Mouse (Mus musculus): ENCODE measurements around the gene Tecpr1. TPM values are rescaled to one million over a fixed set of nuclear protein-coding genes. Genes with fewer than 3 reads are reported as not detected.

The Tecpr1 gene
- total RNA-seq, 2 experiments from 2014 or later, result 6.0 to 8.0 TPM

DNA sequence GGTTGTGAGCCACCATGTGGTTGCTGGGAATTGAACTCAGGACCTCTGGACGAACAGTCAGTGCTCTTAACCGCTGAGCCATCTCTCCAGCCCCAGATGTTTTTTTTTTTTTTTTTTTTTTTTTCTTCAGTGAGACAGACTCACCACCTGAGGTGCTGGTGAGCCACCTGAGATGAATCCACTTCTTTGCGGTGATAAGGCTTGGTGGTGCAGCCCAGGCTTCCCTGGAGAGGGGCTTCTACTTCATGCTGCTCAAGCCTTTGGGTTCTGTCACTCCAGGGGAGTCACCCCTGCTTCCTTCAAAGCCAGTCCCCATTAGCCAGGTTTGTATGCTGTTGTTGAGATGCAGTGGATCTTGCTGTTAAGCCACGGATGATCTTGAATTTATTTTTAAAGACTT, 29.8 kb upstream of the Tecpr1 start:
- no peak for ATAC-seq (ENCODE audit: poor library complexity, severe bottlenecking)

DNA sequence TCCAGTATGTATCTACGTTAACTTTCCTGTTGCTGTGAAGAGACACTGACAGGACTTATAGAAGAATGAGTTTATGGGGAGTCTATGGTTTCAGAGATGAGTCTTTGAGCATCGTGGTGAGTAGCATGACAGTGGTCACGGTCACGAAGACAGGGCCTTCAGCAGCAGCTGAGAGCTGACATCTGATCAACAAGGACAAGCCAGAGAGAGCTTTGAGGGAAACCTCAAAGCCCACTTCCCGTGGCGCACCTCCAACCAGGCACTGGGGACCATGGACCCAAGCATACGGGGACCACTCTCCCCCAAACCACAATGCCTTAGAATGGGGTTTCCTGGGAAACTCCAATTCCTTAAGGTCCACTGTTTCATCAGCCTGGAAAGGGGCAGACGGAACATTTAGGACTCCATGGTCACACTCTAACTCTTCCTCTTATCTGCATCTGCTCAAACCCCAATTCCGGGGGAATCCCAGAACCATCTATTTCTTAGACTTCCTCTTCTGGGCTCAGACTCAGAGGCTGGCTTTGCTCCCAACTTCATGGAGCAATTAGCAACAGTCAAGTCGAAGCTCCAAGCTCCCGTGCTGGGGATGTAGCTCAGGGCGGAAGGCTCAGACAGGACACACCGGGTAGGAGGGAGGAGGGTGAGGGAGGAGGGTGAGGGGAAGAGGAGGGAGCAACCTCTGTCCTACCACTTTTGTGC, 28.6 kb upstream of the Tecpr1 start:
- ATAC-seq (ENCODE audit: poor library complexity, severe bottlenecking), result peak; percentile 7; the same call in 1 of the 2 replicates

DNA sequence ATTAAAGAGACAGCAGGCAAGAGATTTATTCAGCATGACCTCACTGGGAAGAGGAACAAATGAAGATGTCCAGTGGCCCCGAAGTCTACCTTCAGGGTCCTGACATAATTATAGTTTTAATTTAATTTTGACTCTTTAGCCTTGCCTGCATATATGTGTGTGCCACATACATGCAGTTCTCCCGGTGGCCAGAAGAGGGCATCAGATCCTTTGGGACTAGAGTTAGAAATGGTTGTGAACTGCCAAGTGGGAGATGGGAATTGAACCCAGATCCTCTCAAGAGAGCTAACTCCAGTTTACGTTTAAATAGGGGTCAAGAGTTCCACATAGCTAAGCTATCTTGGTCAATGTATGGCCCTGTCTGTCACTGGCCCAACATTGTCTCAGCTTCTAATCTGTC, 26.5 kb upstream of the Tecpr1 start:
- ATAC-seq (ENCODE audit: poor library complexity, severe bottlenecking), result no peak

DNA sequence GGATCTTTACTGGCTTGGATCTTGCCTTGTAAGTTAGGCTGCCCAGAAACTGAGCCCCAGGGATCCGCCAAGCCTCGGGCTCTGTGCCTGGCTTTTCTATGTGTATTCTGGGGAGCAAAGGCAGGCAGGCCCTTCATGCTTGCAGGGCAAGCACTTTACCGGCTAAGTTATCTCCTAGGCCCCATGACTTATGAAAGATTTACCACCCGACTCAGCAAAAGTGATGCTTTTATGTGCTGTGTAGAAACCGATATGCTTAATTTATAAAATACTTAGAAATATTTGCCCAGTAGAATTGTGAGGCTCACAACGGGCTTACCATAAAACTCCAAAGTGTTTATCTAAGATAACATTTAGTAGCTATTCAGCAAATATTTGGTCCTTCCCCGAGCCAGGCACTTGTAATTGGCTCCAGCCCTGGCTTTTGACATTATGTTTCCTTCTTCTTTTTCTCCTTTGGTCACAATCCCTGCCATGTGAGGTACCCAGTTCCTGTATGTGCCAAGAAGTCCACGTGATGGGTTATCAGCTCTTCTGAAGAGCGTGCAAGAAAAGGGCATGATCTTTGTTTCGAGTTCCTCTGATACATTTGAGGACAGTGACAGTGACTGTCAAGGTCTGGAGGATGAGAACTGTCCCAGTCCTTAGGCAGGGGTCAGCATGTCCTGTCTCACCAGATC, 24.6 kb upstream of the Tecpr1 start:
- peak; percentile 93 for ATAC-seq (ENCODE audit: poor library complexity, severe bottlenecking)

GRCm38 (mm10) chr5:144247307-144247706, 23.9 kb upstream of the Tecpr1 start:
- ATAC-seq (ENCODE audit: poor library complexity, severe bottlenecking), result no peak

GRCm38 (mm10) chr5:144246669-144247068, 23.3 kb upstream of the Tecpr1 start:
- no peak for ATAC-seq (ENCODE audit: poor library complexity, severe bottlenecking)

DNA sequence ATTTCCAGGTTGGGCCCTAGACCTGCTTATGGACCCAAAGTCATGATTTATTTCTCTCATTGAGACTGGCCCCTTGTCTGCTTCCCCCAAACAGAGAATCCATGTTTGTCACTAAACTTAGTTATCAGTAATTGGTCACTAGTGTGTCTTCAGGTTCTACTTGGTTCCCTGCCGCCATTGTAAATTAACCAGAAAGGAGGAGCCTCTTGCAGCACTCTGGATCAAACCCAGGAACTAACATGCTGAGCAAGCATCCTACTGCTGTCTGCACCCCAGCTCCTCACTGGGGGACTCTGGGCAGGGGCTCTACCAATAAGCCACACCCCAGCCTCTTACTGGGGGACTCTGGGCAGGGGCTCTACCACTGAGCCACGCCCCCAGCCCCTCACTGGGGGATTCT, 22.2 kb upstream of the Tecpr1 start:
- ATAC-seq (ENCODE audit: poor library complexity, severe bottlenecking), result no peak

- no peak for ATAC-seq (ENCODE audit: poor library complexity, severe bottlenecking)
Observed at GRCm38 (mm10) chr5:144243901-144244487, 20.6 kb upstream of the Tecpr1 start, which contains the start of gene Bri3. Bri3 (plus strand) TSS chr5:144244437.

- ATAC-seq (ENCODE audit: poor library complexity, severe bottlenecking), result no peak
Observed at GRCm38 (mm10) chr5:144238969-144239368, 15.6 kb upstream of the Tecpr1 start.

DNA sequence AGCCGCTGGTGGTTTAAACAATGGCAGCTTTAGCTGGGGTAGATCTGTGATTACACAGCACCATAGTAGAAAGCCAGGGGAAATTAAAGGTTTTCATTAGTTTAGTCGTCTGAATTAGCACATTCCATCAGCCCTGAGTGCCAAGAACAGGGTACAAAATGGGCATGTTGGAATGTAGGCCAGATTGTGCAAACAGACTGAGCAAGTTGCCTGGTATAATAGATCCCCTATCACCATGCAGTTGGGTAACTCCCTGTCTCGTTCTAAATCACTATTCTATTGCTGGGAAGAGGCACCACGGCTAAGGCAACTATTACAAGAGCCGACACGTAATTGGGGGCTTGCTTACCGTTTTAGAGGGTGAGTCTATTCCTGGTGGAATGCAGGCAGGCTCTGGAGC, 11.3 kb upstream of the Tecpr1 start:
- ATAC-seq (ENCODE audit: poor library complexity, severe bottlenecking), result no peak

DNA sequence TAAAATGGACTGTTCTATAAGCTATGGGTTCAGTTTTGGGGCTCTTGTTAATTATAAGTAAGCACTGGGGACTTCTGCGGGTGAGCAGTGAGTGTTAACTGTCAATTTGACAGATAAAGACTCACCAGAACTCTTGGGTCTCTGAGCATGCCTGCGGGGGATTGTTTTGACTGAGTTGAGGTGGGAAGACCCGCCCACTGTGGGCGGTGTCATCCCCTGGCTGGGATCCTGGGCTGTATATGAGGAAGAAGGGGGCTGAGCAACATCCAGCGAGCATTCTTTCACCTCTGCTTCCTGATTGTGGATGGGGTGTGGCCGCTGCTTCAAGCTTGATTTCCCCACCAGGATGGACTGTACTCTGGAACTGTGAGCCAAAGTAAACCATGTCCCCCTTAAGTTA, 10.8 kb upstream of the Tecpr1 start:
- ATAC-seq (ENCODE audit: poor library complexity, severe bottlenecking), result no peak

DNA sequence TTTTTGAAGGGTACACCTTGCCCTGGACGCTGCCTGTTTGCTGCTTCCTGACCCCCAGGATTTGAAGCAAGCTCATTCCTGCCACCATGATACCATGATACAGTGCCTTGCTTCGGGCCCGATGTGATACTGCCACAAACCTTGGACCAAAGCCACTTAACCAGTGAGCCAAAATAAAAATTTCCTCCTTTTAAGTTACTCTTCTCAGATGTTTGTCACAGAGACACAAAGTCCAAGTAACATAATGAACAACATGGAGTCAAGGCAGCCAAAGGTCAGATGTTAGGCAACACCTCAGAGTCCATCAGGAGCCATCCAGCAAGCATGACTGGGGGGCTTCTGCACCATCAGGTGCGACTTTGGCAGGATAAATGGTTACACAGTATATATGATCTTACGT, 9.1 kb upstream of the Tecpr1 start:
- ATAC-seq (ENCODE audit: poor library complexity, severe bottlenecking), result no peak

- ATAC-seq (ENCODE audit: poor library complexity, severe bottlenecking), result peak; percentile 89
Observed at GRCm38 (mm10) chr5:144231410-144231809, 8.0 kb upstream of the Tecpr1 start.

DNA sequence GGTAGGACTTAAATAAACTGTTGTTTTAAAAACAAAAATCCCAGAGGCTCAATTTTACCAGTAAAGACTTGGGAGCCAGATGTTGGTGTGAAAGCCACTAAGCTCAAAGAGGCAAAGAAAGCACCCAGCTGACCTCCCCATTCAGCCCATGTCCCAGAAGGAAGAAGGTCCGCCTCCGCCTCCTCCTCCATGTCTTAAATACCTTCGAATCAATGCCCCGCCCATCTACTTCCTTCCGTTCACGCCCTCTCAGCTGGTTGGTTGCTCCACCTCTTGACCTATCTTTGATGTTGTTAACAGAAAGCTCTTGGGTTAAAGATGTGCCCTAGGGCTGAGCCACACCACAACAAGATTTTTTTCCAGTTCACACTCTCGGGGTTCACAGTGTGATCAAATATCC, 6.8 kb upstream of the Tecpr1 start:
- ATAC-seq (ENCODE audit: poor library complexity, severe bottlenecking), result no peak

DNA sequence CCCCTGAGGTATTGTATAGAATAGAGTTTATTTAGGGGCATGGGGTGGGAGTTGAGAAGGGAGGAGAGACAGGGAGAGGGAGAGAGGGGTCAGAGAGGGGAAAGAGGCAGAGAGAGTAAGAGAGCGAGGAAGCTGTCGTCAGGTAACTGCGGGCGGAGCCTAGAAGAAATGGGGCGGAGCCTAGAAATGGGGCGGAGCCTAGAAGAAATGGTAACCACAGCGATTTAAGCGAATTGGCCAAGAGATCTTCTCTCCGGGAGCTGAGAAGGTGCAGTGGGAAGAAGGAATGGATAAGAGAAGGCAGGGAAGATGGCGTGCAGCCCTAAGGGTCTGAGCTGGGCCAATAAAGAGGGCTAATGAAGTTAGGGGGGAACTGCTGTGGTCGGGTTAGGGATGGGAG, 2.8 kb upstream of the Tecpr1 start:
- ATAC-seq (ENCODE audit: poor library complexity, severe bottlenecking), result no peak

- ATAC-seq (ENCODE audit: poor library complexity, severe bottlenecking), result no peak
Observed at GRCm38 (mm10) chr5:144223899-144224816, 743 bp upstream of the Tecpr1 start.

GRCm38 (mm10) chr5:144222811-144223502, 458 bp downstream of the Tecpr1 start:
- ATAC-seq (ENCODE audit: poor library complexity, severe bottlenecking), result peak; percentile 13

DNA sequence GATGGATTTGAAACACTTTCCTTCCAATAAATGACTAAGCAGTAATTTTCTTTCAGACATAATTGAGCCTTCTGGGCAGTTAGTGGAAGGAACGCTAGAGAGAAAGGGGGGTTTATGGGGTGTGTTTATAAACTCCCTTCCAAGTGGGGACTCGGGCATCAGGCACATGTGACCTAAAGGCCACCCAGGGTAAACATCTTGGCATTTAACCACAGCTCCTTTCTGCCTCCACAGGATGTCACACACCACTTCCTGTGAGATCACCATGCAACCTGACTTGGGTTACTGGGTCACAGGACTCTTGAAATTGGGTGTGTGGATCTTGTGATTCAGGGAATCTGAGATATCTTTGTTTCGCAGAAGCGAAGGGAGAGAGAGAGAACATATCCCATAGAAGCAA, 2.1 kb downstream of the Tecpr1 start:
- peak; percentile 42 for ATAC-seq (ENCODE audit: poor library complexity, severe bottlenecking)

GRCm38 (mm10) chr5:144219936-144220335, 3.5 kb downstream of the Tecpr1 start:
- ATAC-seq (ENCODE audit: poor library complexity, severe bottlenecking), result no peak

GRCm38 (mm10) chr5:144219306-144219705, 4.1 kb downstream of the Tecpr1 start:
- ATAC-seq (ENCODE audit: poor library complexity, severe bottlenecking), result no peak
